Mouse (Mus musculus) CD4-positive helper T cell, adult 2 months (primary cell): ENCODE data around the gene Sorcs2.

Source experiments
- DNase-seq: peaks from one replicate; pipeline ENCODE4 v3.0.0-alpha.2; 2012; ENCODE audit warnings: low read depth, missing footprints, low spot score

Sorcs2 gene

DNA sequence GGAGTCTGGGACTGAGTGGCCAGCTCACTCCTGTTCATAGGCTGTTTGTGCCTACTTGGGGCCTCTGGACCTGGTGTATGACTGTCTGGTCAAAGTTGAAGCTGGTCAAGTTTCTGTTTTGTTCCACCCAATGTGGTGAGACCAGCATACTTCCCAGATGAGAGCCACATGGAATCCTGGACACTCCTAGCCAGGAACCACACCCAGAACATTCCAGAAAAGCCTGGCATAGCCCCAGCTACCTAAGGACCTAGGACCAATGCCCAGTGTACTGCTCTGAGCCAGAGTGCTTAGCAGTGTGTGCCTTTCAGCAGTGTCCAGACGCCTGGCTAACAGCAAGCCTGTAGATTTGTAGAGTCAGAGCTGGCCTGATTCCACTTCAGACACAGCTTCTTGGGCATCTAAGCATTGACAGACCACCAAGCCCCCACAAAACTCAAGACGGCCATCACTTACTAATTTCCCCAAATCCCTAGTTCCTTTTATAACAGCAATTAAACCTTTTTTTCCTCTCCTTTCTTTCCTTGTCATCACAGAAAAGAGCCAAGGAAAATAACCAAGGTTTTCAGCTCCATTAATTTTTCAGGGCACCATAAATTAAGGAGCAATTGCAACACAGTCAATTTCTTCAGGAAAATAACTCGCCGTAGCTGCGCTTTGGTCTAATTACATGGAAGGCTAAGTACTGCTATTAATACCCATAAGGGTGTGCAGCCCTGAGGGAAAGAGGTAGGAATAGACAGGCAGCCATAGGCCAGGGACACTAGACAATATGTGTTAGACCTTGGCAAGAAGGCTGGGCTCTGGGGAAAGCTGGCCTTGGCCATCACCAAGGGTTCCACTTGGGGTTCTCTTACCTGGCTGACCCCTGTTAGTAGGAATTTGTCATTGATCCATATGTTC lies 322.5 kb downstream of the Sorcs2 start:
- no peak for DNase-seq

DNA sequence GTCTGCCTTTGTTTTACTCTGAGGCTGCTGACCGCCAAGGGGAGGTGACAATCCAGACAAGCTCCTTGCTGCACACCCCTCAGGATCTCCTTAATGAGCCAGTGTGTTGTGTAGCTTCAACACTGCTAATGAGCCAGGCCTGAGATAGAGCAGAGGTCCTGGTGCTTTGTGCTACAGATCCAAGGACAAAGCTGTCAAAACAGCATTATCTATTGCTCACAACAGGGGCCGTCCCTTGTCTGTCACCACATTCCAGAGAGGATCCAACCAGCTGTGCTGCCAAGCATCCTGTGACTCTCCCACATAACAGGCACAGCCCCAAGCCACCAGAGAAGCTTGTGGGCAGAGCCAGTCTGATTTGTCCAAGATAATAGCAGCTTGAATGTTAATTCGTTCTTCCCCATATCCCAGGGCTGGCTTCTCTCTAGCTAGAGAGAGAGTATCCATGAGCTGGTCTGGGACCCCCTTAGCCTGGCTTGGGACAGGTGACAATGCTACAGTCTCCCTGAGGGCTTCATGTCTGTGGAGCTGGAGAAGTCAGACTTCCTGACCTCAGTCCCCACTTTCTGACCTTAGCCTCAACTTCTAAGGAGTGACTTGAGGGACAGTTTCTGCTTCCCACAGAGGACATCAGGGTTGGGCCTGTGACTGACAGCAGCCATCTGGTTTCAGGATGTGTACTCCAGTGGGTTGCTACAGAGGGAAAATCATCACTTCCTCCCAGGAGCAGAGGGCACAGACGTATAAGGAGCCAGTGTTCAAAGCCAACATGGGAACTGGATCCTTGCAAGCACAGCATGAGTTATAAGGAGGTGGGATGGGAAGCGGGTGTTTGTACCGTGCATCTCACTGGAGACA lies 328.2 kb downstream of the Sorcs2 start:
- DNase-seq, result no peak

- no peak for DNase-seq
Measured at GRCm38 (mm10) chr5:36067651-36068181, 330.2 kb downstream of the Sorcs2 start.

DNA sequence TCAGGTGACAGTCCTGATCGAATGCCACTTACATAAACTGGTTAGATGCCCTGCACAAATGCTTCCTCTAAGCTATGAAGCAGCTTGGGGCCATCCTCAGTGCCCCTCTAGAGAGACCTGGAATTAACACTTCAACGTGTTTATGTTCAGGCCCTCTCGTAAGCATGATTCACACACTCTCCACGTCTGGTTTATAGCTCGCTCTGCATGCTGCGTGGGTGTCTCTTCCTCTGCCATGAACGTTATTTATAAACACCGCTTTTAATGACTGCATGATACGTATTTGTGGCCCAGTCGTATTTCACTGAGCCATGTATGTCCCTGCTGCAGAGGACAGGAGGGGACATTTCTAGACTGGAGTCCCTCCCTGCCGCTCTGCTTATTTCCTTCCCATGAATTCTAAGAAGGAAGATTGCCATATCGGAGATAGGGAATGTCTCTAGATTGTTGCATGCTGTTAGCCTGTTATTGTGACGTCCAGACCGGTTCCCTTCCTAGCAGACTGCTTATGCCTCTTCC lies 340.1 kb downstream of the Sorcs2 start:
- no peak for DNase-seq

DNA sequence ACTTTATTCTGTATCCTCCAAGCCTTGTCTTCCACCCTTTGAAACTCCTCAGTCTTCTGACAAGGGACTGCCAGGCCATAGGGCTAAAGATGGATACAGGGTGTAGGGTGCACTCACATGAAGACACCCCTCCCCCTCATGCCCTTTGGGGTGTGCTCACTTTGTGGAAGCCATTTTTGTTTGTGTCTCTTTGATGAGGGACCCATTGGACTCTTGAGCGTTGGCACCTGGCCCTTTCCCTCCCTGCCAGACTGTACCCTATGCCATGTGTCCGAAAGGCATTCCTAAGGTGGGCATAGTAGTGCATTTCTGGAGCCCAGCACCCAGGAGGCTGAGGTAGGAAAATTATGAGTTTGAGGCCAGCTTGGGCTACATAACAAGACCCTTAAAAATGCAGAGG lies 341.0 kb downstream of the Sorcs2 start:
- no peak for DNase-seq

- DNase-seq, result no peak
Measured at GRCm38 (mm10) chr5:36055876-36056275, 342.1 kb downstream of the Sorcs2 start.

GRCm38 (mm10) chr5:36054498-36054897 lies 343.4 kb downstream of the Sorcs2 start:
- no peak for DNase-seq

- DNase-seq, result no peak
Measured at GRCm38 (mm10) chr5:36043154-36043553, 354.8 kb downstream of the Sorcs2 start.

GRCm38 (mm10) chr5:36041756-36042155 lies 356.2 kb downstream of the Sorcs2 start:
- DNase-seq, result no peak

GRCm38 (mm10) chr5:36041236-36041562 lies 356.7 kb downstream of the Sorcs2 start:
- DNase-seq, result no peak

DNA sequence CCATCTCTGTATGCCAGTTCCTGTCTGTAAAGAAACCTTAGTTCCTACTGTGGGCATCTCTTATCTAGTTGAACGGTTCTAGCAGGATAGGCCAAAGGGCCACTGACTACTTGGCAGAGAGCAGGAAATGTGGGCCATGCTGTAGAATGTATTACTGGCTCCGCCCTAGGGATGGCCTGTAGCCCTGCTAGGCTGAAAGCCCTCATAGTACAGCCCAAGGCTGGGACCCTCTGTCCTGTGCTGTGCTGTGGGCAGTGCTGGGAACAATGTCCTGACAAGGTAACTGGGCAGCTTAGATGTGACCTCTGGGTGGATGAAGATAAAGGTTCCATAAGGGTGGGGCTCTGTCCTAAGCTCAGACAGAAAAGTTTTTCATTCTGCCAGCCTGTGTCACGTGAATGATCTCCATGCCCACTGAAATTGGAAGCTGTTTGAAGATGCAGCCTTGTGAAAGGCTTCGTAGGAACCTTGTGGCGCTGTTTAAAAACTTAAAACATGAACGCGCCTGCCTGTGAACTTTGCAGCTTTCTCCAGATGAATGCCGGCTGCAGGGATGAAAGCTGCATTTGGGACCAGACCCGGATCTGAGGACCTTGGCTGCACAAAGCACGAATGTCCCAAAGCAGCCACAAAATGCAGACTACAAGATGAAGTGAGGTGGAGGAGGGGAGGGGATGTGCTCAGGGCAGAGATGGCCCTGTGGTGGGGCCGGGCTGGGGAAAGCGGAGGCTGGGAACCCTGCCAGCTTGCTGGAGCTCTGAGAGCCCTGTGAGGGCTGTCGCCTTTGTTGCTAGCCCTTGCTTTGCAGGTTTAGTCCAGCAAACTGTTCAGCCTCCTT lies 357.3 kb downstream of the Sorcs2 start:
- DNase-seq, result no peak

- no peak for DNase-seq
Measured at GRCm38 (mm10) chr5:36039596-36039995, 358.3 kb downstream of the Sorcs2 start.

DNA sequence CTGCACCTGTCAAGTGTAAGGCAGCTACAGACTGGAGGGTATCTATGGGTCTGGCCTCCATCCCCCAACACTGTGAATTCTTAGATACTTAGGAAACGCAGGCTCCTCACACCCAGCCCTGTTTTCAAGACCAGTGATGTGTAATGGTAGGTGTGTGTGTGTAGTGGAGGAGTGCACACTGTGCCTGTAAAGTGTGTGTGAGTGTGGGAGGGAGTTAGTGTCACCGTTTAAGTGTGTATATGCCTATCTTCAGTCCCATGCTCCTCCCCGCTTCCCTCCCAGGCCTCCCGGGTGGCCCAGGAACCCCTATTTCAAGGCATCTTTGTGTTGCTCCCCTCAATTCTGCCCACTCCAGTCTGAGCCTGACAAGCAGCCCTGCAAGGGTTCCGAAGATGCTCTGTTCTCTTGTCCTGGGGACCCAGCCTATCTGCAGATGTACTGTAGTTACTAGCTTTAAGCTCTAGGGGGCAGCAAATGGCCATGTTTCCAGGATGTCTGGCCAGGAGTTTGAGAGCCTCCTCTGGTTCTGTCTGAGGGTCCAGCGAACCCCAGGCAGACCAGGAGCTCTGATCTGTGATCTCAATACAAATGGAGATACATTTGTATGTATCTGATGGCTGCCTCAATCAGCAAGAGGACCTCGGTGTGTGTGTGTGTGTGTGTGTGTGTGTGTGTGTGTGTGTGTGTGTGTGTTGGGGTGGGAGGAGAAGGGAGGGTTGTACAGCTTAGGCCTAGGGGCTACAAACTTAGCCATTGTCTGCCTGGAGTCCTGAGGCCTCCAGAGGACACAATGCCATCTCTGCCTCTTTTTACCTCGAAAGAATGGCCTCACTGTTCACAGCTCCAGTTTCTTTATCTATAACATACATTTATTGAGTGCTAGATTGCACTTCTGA lies 364.2 kb downstream of the Sorcs2 start:
- DNase-seq, result peak; percentile 61

GRCm38 (mm10) chr5:36025076-36025475 lies 372.9 kb downstream of the Sorcs2 start:
- no peak for DNase-seq

DNA sequence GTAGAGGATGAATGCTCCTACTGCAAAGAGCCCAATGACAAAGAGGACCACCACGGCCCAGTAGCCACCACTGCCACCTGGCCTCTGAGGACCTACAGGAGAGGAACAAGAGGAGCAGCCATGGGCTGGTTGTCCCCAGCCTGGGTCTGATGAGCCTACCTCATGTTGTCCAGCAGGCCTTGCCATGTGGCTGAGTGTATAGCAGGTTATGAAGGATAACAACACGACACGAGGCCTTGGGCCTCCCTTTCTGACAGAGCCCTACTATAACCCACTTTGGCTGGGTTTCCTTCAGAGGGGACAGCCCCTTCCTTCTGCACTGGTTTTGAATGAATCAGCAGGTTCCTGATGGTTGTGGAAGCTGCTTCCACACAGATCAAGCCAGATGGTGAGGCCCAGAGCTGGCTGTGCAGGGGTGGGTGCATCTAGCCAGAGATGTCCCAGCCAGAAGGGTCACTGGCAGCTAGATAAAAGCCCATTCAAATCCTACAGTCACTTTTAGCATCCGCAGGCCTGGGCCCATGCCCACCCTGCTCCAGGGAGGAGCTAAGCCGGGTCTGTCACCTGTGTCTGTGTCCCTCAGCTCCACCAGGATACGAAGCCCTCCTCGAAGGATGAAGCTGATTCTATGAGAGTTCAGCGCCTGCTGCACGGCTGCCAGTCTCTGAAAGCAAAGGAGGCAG lies 373.8 kb downstream of the Sorcs2 start:
- DNase-seq, result no peak

GRCm38 (mm10) chr5:36022361-36022760 lies 375.6 kb downstream of the Sorcs2 start:
- DNase-seq, result no peak

- no peak for DNase-seq
Measured at GRCm38 (mm10) chr5:36021091-36021490, 376.8 kb downstream of the Sorcs2 start.

- peak; percentile 57 for DNase-seq
Measured at GRCm38 (mm10) chr5:36018366-36018765, 379.6 kb downstream of the Sorcs2 start.

DNA sequence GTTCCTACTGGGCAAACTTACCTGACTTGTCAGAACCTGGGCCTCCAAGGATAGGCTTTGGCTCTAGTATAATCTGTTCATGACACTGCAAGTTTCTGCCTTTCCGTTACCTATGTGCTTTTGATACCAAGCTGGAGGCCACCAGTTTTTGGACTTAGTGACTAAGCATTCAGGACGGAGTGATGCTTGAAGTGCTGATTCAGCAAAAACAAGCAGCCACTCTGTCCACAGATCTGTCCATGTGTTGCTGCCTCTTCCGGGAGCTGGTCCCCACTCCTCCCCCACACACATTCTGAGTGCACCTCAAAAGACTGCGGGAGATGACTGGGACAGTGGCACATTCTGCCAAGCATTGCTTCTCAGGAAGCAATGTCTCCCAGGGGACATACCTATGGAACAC lies 388.5 kb downstream of the Sorcs2 start:
- DNase-seq, result no peak

DNA sequence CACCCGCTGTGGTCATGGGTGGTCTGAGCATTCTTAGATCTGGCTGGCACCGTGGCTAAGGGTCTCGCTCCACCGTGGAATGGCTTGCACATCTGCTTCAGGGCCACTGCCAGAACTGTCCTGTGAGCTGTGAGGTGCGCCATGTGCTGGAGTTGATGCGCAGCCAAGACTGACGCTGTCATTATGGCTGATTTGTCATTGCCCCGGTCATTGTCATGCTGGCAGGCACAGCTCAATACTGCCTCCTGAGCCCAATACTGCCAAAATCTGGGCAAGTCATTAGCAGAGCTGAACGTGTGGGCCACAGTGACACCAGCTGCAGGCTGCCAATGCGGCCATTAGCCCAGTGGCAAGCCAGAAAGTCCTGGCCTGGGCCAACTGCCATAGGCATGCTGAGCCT lies 390.3 kb downstream of the Sorcs2 start:
- DNase-seq, result no peak
